Mouse (Mus musculus) cerebellum, adult 8-10 months (tissue): Measurements from ENCODE around the gene Rpl21.

Experiments used
- DNase-seq: peaks from one replicate; pipeline ENCODE4 v3.0.0; 2022

Rpl21 gene

DNA sequence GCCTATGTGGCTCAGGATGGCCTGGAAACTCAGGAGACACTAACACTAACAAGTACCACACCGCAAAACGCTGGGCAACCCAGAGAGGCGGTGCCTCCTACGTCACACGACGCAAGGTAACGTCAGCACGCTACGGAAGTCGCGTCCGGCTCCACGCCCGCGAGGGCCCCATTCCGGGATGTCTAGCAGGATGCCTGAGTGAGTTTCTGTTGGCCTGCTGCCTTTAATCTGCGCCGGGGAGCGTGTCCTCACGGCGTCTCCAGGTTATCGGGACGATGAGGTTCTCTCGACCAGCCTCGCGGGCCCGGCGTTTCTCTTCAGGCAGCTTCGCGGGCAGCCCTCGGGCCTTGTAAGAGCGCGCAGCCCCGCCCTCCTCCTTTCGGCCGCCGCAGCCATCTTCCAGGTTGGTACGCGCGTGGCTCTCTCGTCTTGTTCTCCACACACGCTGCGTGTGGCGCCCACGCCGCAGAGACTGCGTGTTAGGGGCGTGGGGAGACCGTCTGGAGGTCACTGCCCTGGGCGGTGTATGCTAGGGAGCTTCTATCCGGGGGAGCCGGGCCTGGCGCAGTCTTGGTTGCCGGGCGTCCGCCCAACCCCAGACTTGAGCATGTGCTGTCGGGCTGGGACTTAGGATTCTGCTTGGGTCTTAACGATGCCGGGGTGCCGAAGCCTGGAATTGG is at the start of gene Rpl21:
TSS of gene Rpl21 (plus strand) at position 122 of the 680 bp plus-strand sequence.
- DNase-seq: peak; percentile 97

DNA sequence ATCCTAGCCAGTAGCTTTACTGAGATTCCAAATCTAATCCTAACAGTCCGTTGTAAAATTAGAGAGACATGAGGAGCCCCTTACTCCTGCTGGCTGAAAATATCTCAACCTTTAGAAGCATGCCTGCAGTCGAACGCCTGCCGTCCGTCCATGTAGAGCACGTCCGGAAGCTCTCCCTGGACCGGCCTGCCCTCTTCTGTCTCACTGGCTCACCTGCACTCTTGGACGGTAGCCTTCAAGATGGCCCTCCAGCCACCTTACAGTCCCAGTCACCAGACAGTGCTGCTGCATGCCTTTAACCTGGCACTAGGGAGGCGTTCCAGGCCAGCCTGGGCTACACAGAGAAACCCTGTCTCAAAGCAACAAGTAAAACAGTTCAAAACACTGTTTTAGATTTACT is 49.4 kb upstream of the Rpl21 start:
- no peak for DNase-seq

DNA sequence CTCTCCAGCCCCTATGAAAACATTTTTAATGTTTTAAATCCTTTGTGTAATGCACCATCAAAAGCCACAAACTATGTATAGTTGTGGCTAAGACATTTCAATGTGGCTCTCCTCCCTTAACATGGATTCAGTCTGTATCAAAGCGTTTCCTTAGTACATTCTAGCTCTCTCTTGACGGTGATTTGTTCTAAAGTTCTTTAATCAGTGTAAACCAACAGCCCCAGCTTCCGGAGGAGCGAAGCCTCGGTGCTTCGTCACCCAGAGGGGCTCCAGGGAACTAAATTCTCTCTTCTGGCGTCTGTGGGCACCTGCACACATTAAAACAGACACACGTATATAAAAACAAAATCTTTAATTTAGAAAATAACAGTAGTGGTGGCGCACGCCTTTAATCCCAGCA is 48.8 kb upstream of the Rpl21 start:
- DNase-seq: no peak

GRCm38 (mm10) chr5:146786123-146786522 is 46.6 kb upstream of the Rpl21 start:
- no peak for DNase-seq

DNA sequence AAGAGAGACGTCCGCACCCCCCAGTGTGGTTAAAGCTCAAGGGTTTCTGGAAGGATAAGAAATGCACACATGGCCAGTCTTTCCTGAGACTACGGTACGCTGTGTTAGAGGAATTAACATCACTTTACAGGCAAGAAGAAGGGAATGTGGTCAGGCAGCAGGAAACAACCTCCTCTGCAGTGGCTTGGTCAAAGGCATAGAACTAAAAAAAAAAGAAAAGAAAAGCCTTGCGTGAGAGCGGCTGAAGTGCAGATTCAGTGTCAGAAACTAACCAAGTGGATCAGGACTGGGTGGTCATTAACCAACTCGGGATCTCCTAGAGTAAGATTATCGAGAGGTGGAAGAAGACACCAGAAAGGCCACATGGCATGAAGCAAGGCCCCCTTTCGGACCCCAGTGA is 43.3 kb upstream of the Rpl21 start:
- peak; percentile 2 for DNase-seq

DNA sequence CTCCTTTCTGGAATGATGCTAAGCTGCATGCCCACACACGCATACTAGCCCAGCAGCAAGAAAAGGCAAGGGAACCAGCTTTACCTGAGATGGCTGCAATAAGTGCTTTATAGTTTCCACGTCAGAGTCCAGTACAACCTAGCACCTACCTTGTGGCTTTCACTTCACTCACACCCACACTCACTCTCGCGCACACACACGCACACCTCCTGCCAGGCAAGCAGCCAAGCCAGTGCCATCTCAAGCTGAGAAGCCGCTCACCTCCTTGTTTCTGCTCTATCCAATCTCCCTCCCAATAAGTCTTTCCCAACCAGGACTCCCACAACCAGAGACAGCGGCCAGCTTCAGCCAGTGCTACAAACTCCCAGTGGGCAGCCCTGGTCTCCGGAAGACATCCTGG is 41.7 kb upstream of the Rpl21 start:
- DNase-seq: peak; percentile 59

GRCm38 (mm10) chr5:146792140-146792791 is 40.4 kb upstream of the Rpl21 start:
- peak; percentile 19 for DNase-seq

DNA sequence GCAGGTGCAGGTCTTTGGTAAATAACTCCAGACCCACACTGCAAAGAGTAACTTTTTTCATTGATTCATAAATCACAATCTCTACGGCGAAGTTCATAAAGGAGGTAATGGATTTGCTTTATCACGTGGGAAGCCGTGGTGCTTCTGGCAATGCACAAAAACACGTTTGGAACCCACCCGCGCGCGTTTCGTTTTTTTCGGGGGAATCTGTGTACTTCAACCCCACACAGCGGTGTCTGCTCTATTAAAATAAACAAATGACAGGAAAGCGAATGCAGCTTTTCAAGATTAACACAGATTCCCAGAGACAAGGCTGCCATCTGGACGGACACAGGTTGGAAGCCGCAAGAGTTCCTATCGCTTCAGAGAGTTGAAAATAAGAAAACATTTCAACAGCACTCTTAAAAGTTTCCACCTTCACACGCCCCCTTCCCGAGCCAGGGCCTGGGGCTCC is 39.0 kb upstream of the Rpl21 start:
- peak; percentile 44 for DNase-seq

DNA sequence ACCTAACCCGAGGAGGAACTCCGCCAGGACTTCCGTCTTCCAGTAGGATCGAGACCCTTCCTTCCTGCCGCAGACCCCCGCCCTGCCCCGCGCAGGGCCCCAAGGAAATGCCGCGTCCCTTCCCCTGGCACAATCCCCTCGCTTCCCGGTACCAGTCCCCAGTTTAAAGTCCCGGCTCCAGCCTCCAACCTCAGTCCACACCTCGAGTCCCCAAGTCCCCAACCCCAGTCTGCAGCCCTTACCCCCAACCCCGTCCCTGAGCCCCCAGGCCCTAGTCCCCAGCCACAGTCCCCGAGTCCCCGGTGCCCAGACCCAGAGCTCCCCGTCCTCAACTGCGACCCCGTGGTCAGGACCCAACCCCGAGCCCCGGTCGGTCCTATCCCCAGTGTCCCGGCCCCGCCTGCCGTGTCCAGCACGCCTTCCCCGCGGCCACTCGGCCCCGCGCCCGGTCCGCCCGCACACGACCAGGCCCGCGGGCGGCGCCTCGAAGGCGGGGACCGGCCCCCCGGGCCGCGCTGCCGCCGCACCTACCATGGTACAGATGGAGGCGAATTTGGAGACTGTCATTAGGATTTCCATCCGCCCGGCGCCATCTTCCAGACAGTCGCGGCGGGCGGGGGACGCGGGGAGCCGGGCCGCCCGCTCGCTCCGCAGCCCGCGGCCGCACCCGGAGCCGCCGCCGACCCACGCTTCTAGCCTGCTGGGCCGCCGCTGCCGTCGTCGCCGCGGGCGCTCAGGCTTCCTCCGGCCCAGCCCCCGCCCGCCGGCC is 38.4 kb upstream of the Rpl21 start:
- DNase-seq: no peak

DNA sequence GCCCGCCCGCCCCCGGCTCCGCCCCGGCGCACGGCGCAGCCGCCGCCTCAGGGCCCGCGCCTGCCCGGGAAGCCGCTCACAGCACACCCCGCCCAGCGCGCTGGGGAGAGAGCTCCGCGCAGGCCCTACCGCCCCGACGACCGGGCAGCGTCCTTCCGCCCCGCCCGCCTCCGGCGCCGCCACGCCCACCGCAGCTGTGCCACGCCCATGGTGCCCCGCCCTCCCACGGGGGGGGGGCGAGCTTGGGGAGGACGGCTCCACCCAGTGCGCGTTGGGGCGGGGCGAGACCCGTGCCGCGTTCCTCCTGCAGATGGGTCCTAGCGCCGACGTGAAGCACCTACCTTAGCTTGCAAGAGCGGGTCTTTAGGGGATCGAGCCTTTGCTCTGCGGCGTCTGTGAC is 37.8 kb upstream of the Rpl21 start, which contains the start of gene Usp12:
TSS of gene Usp12 (minus strand) at position 154 of the 400 bp plus-strand sequence.
- DNase-seq: peak; percentile 100

GRCm38 (mm10) chr5:146795728-146796127 is 37.0 kb upstream of the Rpl21 start:
- peak; percentile 28 for DNase-seq

- DNase-seq: no peak
Observed at GRCm38 (mm10) chr5:146798031-146798430, 34.7 kb upstream of the Rpl21 start.

DNA sequence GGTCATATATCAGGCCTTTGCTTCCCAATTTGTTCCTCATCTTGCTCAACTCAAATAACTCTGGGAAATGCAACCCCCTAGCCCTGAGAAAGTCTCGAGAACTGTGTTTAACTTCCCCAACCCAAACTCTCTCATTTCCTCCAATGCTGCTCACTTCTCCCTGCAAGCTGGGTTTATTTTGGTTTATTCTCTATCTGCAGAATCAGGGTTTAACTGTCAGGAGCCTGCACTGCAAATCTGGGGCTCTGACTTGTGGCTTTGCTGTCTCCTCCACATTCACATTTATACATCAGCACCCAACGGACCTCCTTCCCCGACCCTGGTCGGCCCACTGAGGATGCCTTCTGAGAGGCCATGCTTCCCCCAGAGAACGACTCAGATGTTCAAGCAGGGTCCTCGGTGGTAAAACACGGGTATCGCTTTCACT is 26.7 kb upstream of the Rpl21 start:
- DNase-seq: no peak

GRCm38 (mm10) chr5:146809951-146810350 is 22.7 kb upstream of the Rpl21 start:
- DNase-seq: no peak

- no peak for DNase-seq
Observed at GRCm38 (mm10) chr5:146812866-146813265, 19.8 kb upstream of the Rpl21 start.

GRCm38 (mm10) chr5:146813421-146813820 is 19.3 kb upstream of the Rpl21 start:
- no peak for DNase-seq

GRCm38 (mm10) chr5:146815394-146815793 is 17.3 kb upstream of the Rpl21 start:
- DNase-seq: no peak

DNA sequence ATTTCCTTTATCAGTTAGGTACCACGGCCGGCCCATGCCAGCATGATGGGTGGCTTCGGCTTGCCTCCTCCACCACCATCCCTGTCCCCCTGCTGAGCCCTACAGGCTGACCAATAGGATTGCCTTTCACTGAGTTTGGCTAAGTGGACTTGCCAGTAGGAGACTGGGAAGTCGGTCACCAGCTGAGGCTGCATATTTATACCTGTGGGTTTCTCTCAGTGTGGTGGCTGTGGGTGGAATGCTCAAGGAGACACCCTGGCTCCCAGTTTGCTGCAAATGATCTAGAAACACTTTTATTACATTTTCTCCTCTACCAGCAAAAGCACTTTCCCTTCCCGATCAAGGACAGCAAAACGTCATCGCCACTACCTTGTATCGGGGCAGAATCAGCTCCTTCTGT is 15.1 kb upstream of the Rpl21 start:
- DNase-seq: no peak

DNA sequence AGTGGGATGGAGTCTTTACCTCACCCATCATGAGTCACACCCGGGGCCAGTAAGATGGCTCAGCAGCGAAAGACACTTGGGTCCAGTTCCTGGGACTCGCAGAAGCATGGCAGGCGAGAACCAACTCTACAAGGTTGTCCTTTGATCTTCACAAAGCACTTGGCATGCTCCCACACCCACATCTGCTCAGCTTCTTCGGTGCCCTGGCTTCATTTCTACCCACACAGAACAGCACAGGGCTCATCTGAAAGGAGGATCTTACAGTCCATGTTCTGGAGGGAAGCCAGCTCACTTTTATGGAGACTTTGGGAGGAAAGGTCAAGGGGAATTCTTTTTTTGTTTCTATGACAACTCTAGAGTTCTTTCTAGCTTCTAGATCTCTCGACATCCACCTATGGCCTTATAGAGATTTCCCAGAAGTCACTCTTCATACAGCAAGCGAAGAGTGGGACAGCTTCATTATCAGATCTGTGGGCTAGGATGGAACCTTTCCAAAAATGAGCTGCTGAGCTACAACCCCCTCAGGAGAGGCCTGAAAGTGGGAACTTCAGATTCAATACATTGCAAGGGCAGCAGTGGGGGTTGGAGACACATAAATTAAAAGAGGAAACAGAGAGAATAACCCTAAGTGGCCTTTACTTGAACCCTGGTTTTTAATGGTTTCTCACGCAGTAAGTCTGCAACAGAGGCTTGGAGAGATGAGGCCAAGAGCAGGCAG is 13.6 kb upstream of the Rpl21 start:
- no peak for DNase-seq

GRCm38 (mm10) chr5:146823005-146823404 is 9.7 kb upstream of the Rpl21 start:
- DNase-seq: no peak

- no peak for DNase-seq
Observed at GRCm38 (mm10) chr5:146829528-146829927, 3.2 kb upstream of the Rpl21 start.

GRCm38 (mm10) chr5:146832435-146832768 is 288 bp upstream of the Rpl21 start:
- DNase-seq: no peak

DNA sequence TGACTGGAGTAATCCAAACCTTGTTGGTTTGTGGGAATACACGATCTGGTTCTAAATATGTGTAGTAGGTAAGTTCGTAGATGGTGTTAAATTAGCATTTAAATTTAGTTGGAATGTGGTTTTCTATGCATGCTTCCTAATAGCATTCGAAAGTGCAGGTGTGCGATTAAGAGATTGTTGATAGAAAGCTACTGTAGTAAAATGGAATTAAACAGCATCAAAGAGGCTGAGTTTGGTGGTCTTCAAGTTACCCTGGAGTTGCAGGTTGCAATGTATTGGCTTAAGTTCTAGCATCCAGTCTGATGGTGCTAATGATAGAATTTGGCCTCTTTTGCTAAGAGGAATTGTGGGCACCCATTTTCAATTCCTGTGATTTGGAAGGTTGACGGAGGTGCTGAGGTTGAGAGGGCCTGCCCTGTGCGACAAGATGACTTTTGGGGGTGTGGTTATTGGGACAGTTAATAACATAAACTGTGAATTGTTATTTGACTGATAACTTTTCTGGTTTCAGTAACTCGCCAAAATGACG is 1.0 kb downstream of the Rpl21 start:
- DNase-seq: no peak
